Mouse (Mus musculus): ENCODE measurements around the gene Rasl12. TPM values are rescaled to one million over a fixed set of nuclear protein-coding genes. Genes with fewer than 3 reads are reported as not detected.

The Rasl12 gene
- polyA plus RNA-seq, 1 experiment from 2014 or later, result 53.8 TPM

- peak overlapping the region; percentile 62 for H3K9ac ChIP-seq (ENCODE audit: low read length)
- WGBS, result 15% methylated on average over 83 of the region's 96 CpGs
- H3K9me3 ChIP-seq (ENCODE audit: control insufficient read depth, low read length), result peaks cover 3% of the 10 kb centered on the region; the same call in 1 of the 2 replicates
- peaks cover 23% of the 10 kb centered on the region for H3K4me1 ChIP-seq (replicated peaks; ENCODE audit: control insufficient read depth, insufficient read depth, low read length)
- no peaks in the 10 kb centered on the region for H3K36me3 ChIP-seq (ENCODE audit: control insufficient read depth, insufficient read depth, low read length)
- H3K4me2 ChIP-seq (ENCODE audit: low read depth, low read length), result peak overlapping the region; percentile 71
- ATAC-seq (ENCODE audit: low read depth), result peak; percentile 18; the same call in 1 of the 2 replicates
- H3K4me3 ChIP-seq (ENCODE audit: low read length), result peak overlapping the region; percentile 47
- H3K27ac ChIP-seq (ENCODE audit: low read length), result no peak overlapping the region
- peaks cover 22% of the 10 kb centered on the region for H3K27me3 ChIP-seq (ENCODE audit: control insufficient read depth, insufficient read depth, low read depth, low read length)
Observed at GRCm38 (mm10) chr9:65390752-65391612, 7.3 kb upstream of the Rasl12 start.

- Histone ChIP-seq H3K4me3 (ENCODE audit: low read length) (peak within 1 kb of the TSS; percentile 47), H3K27me3 (ENCODE audit: control insufficient read depth, insufficient read depth, low read depth, low read length) (peaks cover 22% of the 10 kb centered on the region), H3K4me2 (ENCODE audit: low read depth, low read length) (peak within 1 kb of the TSS; percentile 71), H3K9ac (ENCODE audit: low read length) (peak within 1 kb of the TSS; percentile 62), H3K9me3 (ENCODE audit: control insufficient read depth, low read length) (peaks cover 3% of the 10 kb centered on the region; the same call in 1 of the 2 replicates), H3K27ac (ENCODE audit: low read length) (no peak within 1 kb of the TSS), H3K4me1 (replicated peaks; ENCODE audit: control insufficient read depth, insufficient read depth, low read length) (peaks cover 20% of the 10 kb centered on the region), H3K36me3 (ENCODE audit: control insufficient read depth, insufficient read depth, low read length) (no peaks in the 10 kb centered on the region)
- ATAC-seq (ENCODE audit: low read depth), result no peak
- WGBS, result 37% methylated on average over 8 of the region's 8 CpGs
Observed at GRCm38 (mm10) chr9:65391613-65391964, 6.7 kb upstream of the Rasl12 start, which contains the start of gene Kbtbd13. Gene Kbtbd13, minus strand, starts transcription at chr9:65391652.

- Histone ChIP-seq H3K4me2 (ENCODE audit: low read depth, low read length) (no peak overlapping the region), H3K9me3 (ENCODE audit: control insufficient read depth, low read length) (peaks cover 3% of the 10 kb centered on the region; the same call in 1 of the 2 replicates), H3K4me1 (replicated peaks; ENCODE audit: control insufficient read depth, insufficient read depth, low read length) (peaks cover 14% of the 10 kb centered on the region), H3K27ac (ENCODE audit: low read length) (peak overlapping the region; percentile 48; the same call in 1 of the 2 replicates), H3K9ac (ENCODE audit: low read length) (no peak overlapping the region), H3K4me3 (ENCODE audit: low read length) (no peak overlapping the region), H3K27me3 (ENCODE audit: control insufficient read depth, insufficient read depth, low read depth, low read length) (peaks cover 22% of the 10 kb centered on the region), H3K36me3 (ENCODE audit: control insufficient read depth, insufficient read depth, low read length) (no peaks in the 10 kb centered on the region)
- WGBS, result 21% methylated on average over 6 of the region's 6 CpGs
- peak; percentile 49; the same call in 1 of the 2 replicates for ATAC-seq (ENCODE audit: low read depth)
Observed at GRCm38 (mm10) chr9:65392638-65393364, 5.5 kb upstream of the Rasl12 start.

- WGBS, result 39% methylated on average over 2 of the region's 2 CpGs
Observed at GRCm38 (mm10) chr9:65393606-65394005, 4.7 kb upstream of the Rasl12 start.

GRCm38 (mm10) chr9:65394360-65394759, 3.9 kb upstream of the Rasl12 start:
- WGBS, result 49% methylated on average over 2 of the region's 2 CpGs
- H3K4me1 ChIP-seq (replicated peaks; ENCODE audit: control insufficient read depth, insufficient read depth, low read length), result peaks cover 12% of the 10 kb centered on the region
- H3K9me3 ChIP-seq (ENCODE audit: control insufficient read depth, low read length), result peaks cover 3% of the 10 kb centered on the region; the same call in 1 of the 2 replicates
- H3K27me3 ChIP-seq (ENCODE audit: control insufficient read depth, insufficient read depth, low read depth, low read length), result peaks cover 22% of the 10 kb centered on the region
- no peak overlapping the region for H3K4me3 ChIP-seq (ENCODE audit: low read length)
- peak; percentile 18 for ATAC-seq (ENCODE audit: low read depth)
- no peaks in the 10 kb centered on the region for H3K36me3 ChIP-seq (ENCODE audit: control insufficient read depth, insufficient read depth, low read length)
- no peak overlapping the region for H3K4me2 ChIP-seq (ENCODE audit: low read depth, low read length)
- peak overlapping the region; percentile 48; the same call in 1 of the 2 replicates for H3K27ac ChIP-seq (ENCODE audit: low read length)
- H3K9ac ChIP-seq (ENCODE audit: low read length), result no peak overlapping the region

More at GRCm38 (mm10) chr9:65393606-65394005, 4.7 kb upstream of the Rasl12 start:
- H3K27me3 ChIP-seq (ENCODE audit: control insufficient read depth, insufficient read depth, low read depth, low read length), result peaks cover 22% of the 10 kb centered on the region
- H3K9me3 ChIP-seq (ENCODE audit: control insufficient read depth, low read length), result peaks cover 3% of the 10 kb centered on the region; the same call in 1 of the 2 replicates
- no peak overlapping the region for H3K4me3 ChIP-seq (ENCODE audit: low read length)
- H3K27ac ChIP-seq (ENCODE audit: low read length), result peak overlapping the region; percentile 48
- ATAC-seq (ENCODE audit: low read depth), result peak; percentile 13; the same call in 1 of the 2 replicates
- no peak overlapping the region for H3K9ac ChIP-seq (ENCODE audit: low read length)
- no peaks in the 10 kb centered on the region for H3K36me3 ChIP-seq (ENCODE audit: control insufficient read depth, insufficient read depth, low read length)
- no peak overlapping the region for H3K4me2 ChIP-seq (ENCODE audit: low read depth, low read length)
- peaks cover 16% of the 10 kb centered on the region for H3K4me1 ChIP-seq (replicated peaks; ENCODE audit: control insufficient read depth, insufficient read depth, low read length)

- peaks cover 21% of the 10 kb centered on the region for H3K4me1 ChIP-seq (replicated peaks; ENCODE audit: control insufficient read depth, insufficient read depth, low read length)
- no peaks in the 10 kb centered on the region for H3K27me3 ChIP-seq (ENCODE audit: control insufficient read depth, insufficient read depth, low read depth, low read length)
- peak overlapping the region; percentile 63 for H3K4me3 ChIP-seq (ENCODE audit: low read length)
- WGBS, result 47% methylated on average over 6 of the region's 6 CpGs
- no peaks in the 10 kb centered on the region for H3K9me3 ChIP-seq (ENCODE audit: control insufficient read depth, low read length)
- H3K36me3 ChIP-seq (ENCODE audit: control insufficient read depth, insufficient read depth, low read length), result no peaks in the 10 kb centered on the region
- peak overlapping the region; percentile 76 for H3K9ac ChIP-seq (ENCODE audit: low read length)
- H3K4me2 ChIP-seq (ENCODE audit: low read depth, low read length), result peak overlapping the region; percentile 72
- ATAC-seq (ENCODE audit: low read depth), result no peak
- H3K27ac ChIP-seq (ENCODE audit: low read length), result peak overlapping the region; percentile 31
Observed at GRCm38 (mm10) chr9:65399934-65400333, 1.6 kb downstream of the Rasl12 start.

GRCm38 (mm10) chr9:65404331-65405183, 6.3 kb downstream of the Rasl12 start:
- no peak overlapping the region for H3K4me2 ChIP-seq (ENCODE audit: low read depth, low read length)
- H3K4me1 ChIP-seq (replicated peaks; ENCODE audit: control insufficient read depth, insufficient read depth, low read length), result peaks cover 20% of the 10 kb centered on the region
- peak overlapping the region; percentile 92 for H3K27ac ChIP-seq (ENCODE audit: low read length)
- H3K27me3 ChIP-seq (ENCODE audit: control insufficient read depth, insufficient read depth, low read depth, low read length), result no peaks in the 10 kb centered on the region
- H3K4me3 ChIP-seq (ENCODE audit: low read length), result 0 out of 2 replicates have a peak overlapping the region, but pooled peaks have one; percentile 19
- H3K9ac ChIP-seq (ENCODE audit: low read length), result 0 out of 2 replicates have a peak overlapping the region, but pooled peaks have one; percentile 5
- WGBS, result 42% methylated on average over 15 of the region's 15 CpGs
- ATAC-seq (ENCODE audit: low read depth), result peak; percentile 89
- H3K36me3 ChIP-seq (ENCODE audit: control insufficient read depth, insufficient read depth, low read length), result no peaks in the 10 kb centered on the region
- H3K9me3 ChIP-seq (ENCODE audit: control insufficient read depth, low read length), result no peaks in the 10 kb centered on the region

- no peak overlapping the region for H3K4me3 ChIP-seq (ENCODE audit: low read length)
- H3K36me3 ChIP-seq (ENCODE audit: control insufficient read depth, insufficient read depth, low read length), result no peaks in the 10 kb centered on the region
- peaks cover 16% of the 10 kb centered on the region for H3K4me1 ChIP-seq (replicated peaks; ENCODE audit: control insufficient read depth, insufficient read depth, low read length)
- no peak overlapping the region for H3K4me2 ChIP-seq (ENCODE audit: low read depth, low read length)
- H3K9ac ChIP-seq (ENCODE audit: low read length), result 0 out of 2 replicates have a peak overlapping the region, but pooled peaks have one; percentile 5
- H3K9me3 ChIP-seq (ENCODE audit: control insufficient read depth, low read length), result no peaks in the 10 kb centered on the region
- no peak for ATAC-seq (ENCODE audit: low read depth)
- WGBS, result 84% methylated on average over 2 of the region's 2 CpGs
- H3K27me3 ChIP-seq (ENCODE audit: control insufficient read depth, insufficient read depth, low read depth, low read length), result no peaks in the 10 kb centered on the region
- peak overlapping the region; percentile 89 for H3K27ac ChIP-seq (ENCODE audit: low read length)
Observed at GRCm38 (mm10) chr9:65405184-65405449, 6.8 kb downstream of the Rasl12 start.
